Mouse (Mus musculus) embryo, embryonic 11 days (tissue): ENCODE results near the gene Nectin1.

ENCODE experiments used
- DNase-seq: peaks from one replicate; pipeline ENCODE4 v3.0.0-alpha.2; 2015

Nectin1 gene

GRCm38 (mm10) chr9:43768779-43769178, 25.0 kb downstream of the Nectin1 start:
- peak; percentile 49 for DNase-seq

- DNase-seq = no peak
Measured at GRCm38 (mm10) chr9:43769228-43769627, 25.4 kb downstream of the Nectin1 start.

- DNase-seq = no peak
Measured at GRCm38 (mm10) chr9:43769940-43770339, 26.2 kb downstream of the Nectin1 start.

DNA sequence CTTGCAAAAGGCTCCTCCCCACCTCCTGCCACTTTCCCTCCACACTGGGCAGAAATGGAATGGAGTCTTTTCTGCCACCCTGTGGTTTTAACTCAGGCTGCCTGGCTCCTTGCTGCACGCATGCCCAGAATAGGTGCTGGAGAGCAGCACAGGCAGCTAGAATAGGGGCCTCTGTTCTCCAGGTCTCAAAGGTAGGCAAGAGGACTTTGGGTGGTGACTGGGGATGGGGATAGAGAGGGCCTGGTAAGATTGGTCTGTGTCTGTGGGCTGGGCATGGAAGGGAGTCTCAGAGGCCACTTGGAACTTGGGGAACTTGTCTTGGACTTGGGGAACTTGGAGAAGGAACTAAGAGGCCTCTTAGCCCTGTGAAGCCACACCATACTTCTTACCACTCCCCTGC, 27.3 kb downstream of the Nectin1 start:
- no peak for DNase-seq

DNA sequence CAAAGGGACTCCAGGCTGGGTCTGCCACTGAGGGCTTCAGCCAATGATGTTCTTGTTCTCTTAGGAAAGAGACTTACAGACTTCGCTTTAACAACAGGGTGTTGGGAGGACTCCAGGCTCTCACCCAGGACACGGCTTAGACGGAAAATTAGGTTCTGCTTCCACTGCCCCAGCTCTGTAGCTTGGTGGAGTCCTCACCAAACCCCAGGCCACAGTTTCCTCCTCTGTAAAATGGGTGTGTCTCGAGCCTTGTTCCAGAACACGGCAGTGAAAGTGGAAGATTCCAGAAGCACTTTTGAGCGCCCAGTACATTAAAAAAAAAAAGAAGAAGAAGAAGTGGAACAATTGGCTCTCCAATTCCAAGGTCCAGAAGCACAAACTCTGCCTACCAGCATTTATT, 28.7 kb downstream of the Nectin1 start:
- DNase-seq = no peak

GRCm38 (mm10) chr9:43773521-43773920, 29.7 kb downstream of the Nectin1 start:
- no peak for DNase-seq

- DNase-seq = no peak
Measured at GRCm38 (mm10) chr9:43774427-43774826, 30.6 kb downstream of the Nectin1 start.

DNA sequence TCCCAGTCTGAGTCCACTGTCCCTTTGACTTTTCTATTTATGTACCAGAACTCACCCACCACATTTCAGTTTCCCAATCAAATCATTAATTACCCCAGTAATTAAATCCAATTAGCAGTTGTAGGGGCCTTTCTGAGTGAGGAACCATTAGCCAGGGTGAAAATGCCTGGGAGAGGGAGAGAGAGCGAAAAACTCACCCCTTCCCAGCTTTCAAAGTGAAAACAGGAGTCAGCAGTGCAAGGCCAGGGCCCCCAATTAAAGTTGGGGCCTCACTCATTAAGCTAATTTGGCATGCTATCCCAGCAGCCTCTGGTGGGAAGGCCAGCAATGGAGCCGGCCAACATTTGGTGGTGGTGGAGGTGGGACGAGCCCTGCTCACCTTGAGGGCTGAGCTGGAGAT, 32.4 kb downstream of the Nectin1 start:
- no peak for DNase-seq

- DNase-seq = no peak
Measured at GRCm38 (mm10) chr9:43777362-43778360, 33.9 kb downstream of the Nectin1 start.

DNA sequence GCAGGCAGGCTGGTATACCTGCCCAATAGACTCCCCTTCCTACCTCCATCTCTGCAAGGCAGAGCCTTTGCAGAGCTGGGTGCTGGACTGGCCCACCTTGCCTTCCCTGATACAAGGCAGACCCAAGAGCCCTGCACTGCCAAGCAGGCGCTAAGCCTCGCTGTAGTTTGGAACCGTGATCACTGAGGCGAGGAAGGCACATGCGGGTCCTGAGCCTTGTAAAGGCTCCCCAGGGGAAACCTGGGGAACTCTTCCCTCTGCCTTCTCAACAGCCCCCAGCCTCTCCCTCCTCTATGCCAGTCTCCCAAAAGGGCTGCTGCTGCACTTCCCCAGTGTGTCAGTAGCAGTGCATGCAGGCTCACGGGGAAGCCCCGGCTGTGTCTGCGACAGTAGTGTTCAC, 37.1 kb downstream of the Nectin1 start:
- DNase-seq = no peak

DNA sequence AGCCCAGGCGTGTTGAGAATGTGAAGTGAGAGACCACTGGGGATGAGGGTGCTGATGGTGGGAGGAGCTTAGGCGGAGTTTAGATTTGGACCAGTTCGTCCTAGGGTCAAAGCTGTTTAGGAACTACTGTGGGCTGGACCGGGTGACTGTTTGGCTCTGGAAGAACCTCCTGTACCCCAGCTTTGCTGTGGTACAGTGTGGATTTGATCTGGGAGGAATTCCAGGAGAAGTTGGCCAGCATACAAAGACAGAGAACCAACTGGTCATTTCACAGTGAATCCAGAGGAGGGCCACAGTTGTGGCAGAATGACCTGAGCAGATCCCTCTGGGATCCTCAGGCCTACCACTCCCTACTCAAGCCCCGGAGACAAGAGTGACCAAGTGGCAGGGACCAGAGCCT, 38.6 kb downstream of the Nectin1 start:
- no peak for DNase-seq

- DNase-seq = no peak
Measured at GRCm38 (mm10) chr9:43783959-43784358, 40.2 kb downstream of the Nectin1 start.

GRCm38 (mm10) chr9:43784841-43785240, 41.1 kb downstream of the Nectin1 start:
- no peak for DNase-seq

- no peak for DNase-seq
Measured at GRCm38 (mm10) chr9:43787591-43787990, 43.8 kb downstream of the Nectin1 start.

DNA sequence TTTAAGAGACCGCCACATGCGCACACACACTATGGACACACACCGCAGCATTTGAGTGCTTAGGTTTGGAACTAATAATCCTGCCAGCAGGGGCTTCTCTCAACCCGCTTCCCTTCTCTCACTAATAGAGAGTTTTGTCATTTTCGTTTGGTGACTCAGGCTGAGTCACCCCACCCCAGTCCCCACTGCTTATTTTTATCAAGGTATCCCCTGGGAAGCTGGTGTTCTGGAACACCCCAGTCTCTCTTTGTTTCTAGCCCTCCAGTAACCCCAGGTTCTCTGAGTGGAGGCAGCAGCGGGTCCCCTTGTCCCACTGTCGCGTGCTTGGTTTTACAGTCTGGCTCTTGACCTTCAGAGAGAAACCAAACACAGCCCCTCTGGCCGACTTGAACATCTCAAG, 48.9 kb downstream of the Nectin1 start:
- no peak for DNase-seq

DNA sequence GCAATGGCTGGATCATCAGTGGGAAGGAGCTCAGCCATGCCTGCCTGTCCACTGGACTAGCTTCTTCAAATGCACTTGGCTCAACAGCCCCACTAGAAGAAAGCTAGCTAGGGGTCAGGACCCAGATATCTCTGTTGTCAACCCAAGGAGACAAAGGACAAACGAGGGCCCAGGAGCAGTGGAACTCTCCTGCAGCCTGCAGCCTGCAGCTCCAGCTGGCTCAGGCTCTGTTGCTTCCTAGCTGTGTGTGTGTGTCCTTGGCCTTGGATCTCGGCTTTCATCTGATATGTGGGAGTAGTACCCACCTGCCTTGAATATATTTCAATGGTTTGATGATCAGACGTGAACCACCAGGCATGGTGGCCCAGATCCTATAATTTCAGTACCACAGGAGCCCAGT, 49.6 kb downstream of the Nectin1 start:
- DNase-seq = no peak

DNA sequence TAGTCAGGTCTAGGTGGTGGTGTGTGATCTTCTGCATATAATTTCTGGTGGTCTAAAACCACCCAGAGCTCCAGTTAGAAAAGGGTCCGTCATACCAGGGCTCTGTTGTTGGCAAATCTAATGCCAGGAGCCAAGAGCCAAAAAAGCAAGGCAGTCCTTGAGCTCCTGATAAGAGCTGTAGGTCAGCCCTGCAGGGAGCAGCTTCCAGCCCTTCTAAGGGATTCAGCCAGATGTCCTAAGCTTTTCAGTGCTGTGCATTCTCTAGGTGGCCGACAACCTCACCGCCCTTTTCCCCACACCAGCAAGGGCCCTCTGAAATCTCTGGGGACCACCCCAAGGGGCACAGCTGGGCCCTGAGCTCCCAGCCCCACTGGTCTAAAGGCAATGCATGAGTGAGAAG, 52.2 kb downstream of the Nectin1 start:
- no peak for DNase-seq

- DNase-seq = peak; percentile 47
Measured at GRCm38 (mm10) chr9:43796841-43797740, 53.3 kb downstream of the Nectin1 start.

GRCm38 (mm10) chr9:43797746-43798145, 54.0 kb downstream of the Nectin1 start:
- DNase-seq = no peak

DNA sequence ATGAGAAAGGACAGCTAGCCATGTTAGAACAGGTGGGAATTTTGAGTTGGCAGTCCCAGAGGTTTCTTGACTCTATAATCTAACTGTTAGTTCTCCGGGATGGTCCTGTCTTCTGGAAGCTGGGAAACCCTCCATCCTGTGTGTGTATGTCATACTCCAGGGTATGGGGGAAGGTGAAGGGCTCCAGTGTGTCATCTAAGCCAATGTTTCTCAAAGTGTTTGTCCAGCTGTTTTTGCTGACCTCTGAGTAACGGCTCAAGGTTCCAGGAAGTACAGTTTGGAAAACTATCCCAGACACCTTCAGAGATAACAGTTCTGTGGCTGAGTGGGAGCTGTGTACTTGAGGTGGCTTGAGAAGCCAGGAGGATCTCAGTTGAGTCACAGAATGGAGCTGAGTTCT, 56.7 kb downstream of the Nectin1 start:
- DNase-seq = no peak

GRCm38 (mm10) chr9:43801911-43802310, 58.1 kb downstream of the Nectin1 start:
- DNase-seq = peak; percentile 75

DNA sequence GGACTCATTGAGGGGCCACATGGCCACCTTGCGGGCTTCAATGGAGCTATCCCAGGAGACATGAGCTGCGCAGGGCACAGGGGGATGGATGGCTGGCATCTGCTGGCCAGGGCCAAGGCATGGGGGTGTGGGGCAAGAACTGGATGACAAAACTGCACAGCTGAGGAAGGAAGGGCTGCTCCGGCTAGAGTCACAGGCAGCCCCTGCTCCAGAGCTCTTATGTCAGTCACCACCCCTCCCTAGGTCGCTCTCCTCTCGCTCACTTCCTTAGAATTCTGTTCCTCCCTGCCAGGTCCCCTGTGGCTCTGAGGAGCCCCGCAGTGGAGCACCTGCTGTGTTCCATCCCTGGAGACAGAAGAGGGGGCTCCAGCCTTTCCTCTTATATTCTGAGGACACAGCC, 63.8 kb downstream of the Nectin1 start:
- no peak for DNase-seq

GRCm38 (mm10) chr9:43808099-43808498, 64.3 kb downstream of the Nectin1 start:
- DNase-seq = no peak

- DNase-seq = peak; percentile 68
Measured at GRCm38 (mm10) chr9:43808546-43808945, 64.8 kb downstream of the Nectin1 start.
